Mouse (Mus musculus): ENCODE data around the gene Spa17. TPM values are rescaled to one million over a fixed set of nuclear protein-coding genes. Genes with fewer than 3 reads are reported as not detected.

Gene Spa17
- polyA plus RNA-seq, 1 experiment from 2014 or later, result 13.2 TPM

DNA sequence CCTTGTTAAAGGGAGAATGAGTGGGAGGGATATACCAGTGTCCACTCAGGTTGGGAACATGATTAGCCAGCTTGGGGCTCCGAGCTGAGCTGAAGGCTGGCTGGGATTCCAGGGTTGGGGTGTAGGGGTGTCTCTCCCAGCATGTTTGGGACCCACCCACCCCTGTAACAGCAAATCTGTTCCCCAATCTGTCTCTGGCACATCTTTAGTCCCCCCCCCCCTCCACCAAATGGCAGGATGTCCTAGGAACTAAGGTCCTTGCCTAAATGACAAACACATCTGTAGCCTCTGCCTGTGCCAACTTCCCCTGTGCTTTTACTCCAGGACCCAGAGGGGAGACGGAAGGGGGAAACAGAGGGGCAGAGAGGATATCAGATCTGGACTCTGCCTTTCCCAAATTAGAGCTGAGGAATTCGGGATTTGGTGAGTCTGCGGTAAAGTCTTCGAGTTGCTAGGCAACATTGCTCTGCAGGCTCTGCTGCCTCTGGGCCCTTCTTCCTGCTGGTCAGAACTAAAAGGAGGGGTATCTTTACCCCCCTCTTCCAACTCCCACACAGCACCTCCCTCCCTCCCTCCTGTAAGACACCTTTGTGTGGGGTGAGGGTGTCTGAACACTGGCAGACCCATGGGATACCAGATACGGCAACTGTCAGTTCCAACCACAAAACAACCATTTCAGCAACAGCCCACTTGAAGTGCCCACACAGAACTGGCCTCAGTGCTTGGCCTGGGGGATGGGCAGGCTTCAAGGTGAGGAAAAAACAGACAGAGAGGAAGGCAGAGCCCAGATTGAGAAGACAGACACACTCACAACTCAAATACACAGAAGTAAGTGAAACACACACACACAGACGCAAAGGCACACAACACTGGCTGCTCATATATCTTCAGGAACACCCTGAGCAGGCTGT lies 58.4 kb downstream of the Spa17 start, which contains the start of gene Siae:
Siae (plus strand) TSS at position 861 of the 911 bp plus-strand sequence.
- Histone ChIP-seq H3K9ac (replicated peaks) (no peak within 1 kb of the TSS), H3K4me1 (peaks cover 22% of the 10 kb centered on the region), H3K4me2 (replicated peaks) (no peak within 1 kb of the TSS), H3K4me3 (no peak within 1 kb of the TSS), H3K9me3 (no peaks in the 10 kb centered on the region), H3K27ac (replicated peaks) (no peak within 1 kb of the TSS), H3K27me3 (peaks cover 61% of the 10 kb centered on the region), H3K36me3 (no peaks in the 10 kb centered on the region)
- WGBS, result 19% methylated on average over 7 of the region's 7 CpGs
- no peak for ATAC-seq (ENCODE audit: low FRiP score, low read depth)

DNA sequence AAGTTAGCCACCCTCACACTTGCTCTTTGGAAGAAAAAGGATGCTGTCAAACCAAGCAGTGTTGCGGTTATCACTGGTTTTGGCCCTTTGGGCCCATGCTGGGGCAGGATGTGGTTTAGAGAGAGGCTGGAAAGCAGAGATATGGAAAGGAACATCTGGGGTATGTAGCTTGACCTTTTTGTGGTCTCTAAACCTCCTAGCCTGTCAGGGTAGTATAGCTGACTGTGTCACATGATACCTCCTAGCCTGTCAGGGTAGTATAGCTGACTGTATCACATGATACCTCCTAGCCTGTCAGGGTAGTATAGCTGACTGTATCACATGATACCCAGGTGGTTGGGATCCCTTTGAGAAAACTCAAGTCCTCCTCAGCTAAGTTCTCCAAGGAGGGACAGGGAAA lies 59.2 kb downstream of the Spa17 start:
- no peak overlapping the region for H3K4me2 ChIP-seq (replicated peaks)
- no peak overlapping the region for H3K27ac ChIP-seq (replicated peaks)
- 94% methylated on average over 1 of the region's 1 CpGs for WGBS
- peaks cover 22% of the 10 kb centered on the region for H3K4me1 ChIP-seq
- no peaks in the 10 kb centered on the region for H3K9me3 ChIP-seq
- H3K9ac ChIP-seq (replicated peaks), result no peak overlapping the region
- peaks cover 69% of the 10 kb centered on the region for H3K27me3 ChIP-seq
- no peak overlapping the region for H3K4me3 ChIP-seq
- no peak for ATAC-seq (ENCODE audit: low FRiP score, low read depth)
- no peaks in the 10 kb centered on the region for H3K36me3 ChIP-seq

Other genes starting within 250 kb of the Spa17 start
- gene Hepacam, start 246.4 kb downstream of the Spa17 start, polyA plus RNA-seq (2016; fragmentation: Nextera tagmentation; extraction: Ambion mirVana), result 0.26 TPM in 2 replicates
- gene Robo4, start 211.8 kb downstream of the Spa17 start, polyA plus RNA-seq (2016; fragmentation: Nextera tagmentation; extraction: Ambion mirVana), result 6.1 and 6.2 TPM in 2 replicates
- 52.2 and 65.0 TPM in 2 replicates for gene Robo3, start 180.5 kb downstream of the Spa17 start, polyA plus RNA-seq (2016; fragmentation: Nextera tagmentation; extraction: Ambion mirVana)
- gene Msantd2, start 124.4 kb downstream of the Spa17 start, polyA plus RNA-seq (2016; fragmentation: Nextera tagmentation; extraction: Ambion mirVana), result 45.7 and 53.3 TPM in 2 replicates
- 29.3 and 30.2 TPM in 2 replicates for gene Esam, start 85.6 kb downstream of the Spa17 start, polyA plus RNA-seq (2016; fragmentation: Nextera tagmentation; extraction: Ambion mirVana)
- gene Vsig2, start 74.5 kb downstream of the Spa17 start, polyA plus RNA-seq (2016; fragmentation: Nextera tagmentation; extraction: Ambion mirVana), result 0.56 TPM in 1 of 2 replicates, not detected in the other
- gene Nrgn, start 60.8 kb downstream of the Spa17 start, polyA plus RNA-seq (2016; fragmentation: Nextera tagmentation; extraction: Ambion mirVana), result 3.0 and 3.4 TPM in 2 replicates
- gene Siae, start 58.0 kb downstream of the Spa17 start, polyA plus RNA-seq (2016; fragmentation: Nextera tagmentation; extraction: Ambion mirVana), result 6.8 and 7.7 TPM in 2 replicates
- gene Tbrg1, start 43.6 kb upstream of the Spa17 start, polyA plus RNA-seq (2016; fragmentation: Nextera tagmentation; extraction: Ambion mirVana), result 106 and 123 TPM in 2 replicates
- 0.24 and 0.71 TPM in 2 replicates for gene Panx3, start 55.5 kb upstream of the Spa17 start, polyA plus RNA-seq (2016; fragmentation: Nextera tagmentation; extraction: Ambion mirVana)
- not detected in 2 replicates for gene Olfr160, start 102.5 kb upstream of the Spa17 start, polyA plus RNA-seq (2016; fragmentation: Nextera tagmentation; extraction: Ambion mirVana)
- not detected in 2 replicates for gene Olfr874, start 131.4 kb upstream of the Spa17 start, polyA plus RNA-seq (2016; fragmentation: Nextera tagmentation; extraction: Ambion mirVana)
- gene Olfr875, start 158.1 kb upstream of the Spa17 start, polyA plus RNA-seq (2016; fragmentation: Nextera tagmentation; extraction: Ambion mirVana), result not detected in 2 replicates
- gene Olfr876, start 189.3 kb upstream of the Spa17 start, polyA plus RNA-seq (2016; fragmentation: Nextera tagmentation; extraction: Ambion mirVana), result not detected in 2 replicates
- gene Olfr877, start 240.5 kb upstream of the Spa17 start, polyA plus RNA-seq (2016; fragmentation: Nextera tagmentation; extraction: Ambion mirVana), result not detected in 2 replicates